Mouse (Mus musculus) induced T-regulatory cell, adult 2 months (primary cell): ENCODE results near the gene Fam189b.

Source experiments
- DNase-seq: peaks from one replicate; pipeline ENCODE4 v3.0.0-alpha.2; 2012; ENCODE audit warnings: low read depth

Fam189b gene

DNA sequence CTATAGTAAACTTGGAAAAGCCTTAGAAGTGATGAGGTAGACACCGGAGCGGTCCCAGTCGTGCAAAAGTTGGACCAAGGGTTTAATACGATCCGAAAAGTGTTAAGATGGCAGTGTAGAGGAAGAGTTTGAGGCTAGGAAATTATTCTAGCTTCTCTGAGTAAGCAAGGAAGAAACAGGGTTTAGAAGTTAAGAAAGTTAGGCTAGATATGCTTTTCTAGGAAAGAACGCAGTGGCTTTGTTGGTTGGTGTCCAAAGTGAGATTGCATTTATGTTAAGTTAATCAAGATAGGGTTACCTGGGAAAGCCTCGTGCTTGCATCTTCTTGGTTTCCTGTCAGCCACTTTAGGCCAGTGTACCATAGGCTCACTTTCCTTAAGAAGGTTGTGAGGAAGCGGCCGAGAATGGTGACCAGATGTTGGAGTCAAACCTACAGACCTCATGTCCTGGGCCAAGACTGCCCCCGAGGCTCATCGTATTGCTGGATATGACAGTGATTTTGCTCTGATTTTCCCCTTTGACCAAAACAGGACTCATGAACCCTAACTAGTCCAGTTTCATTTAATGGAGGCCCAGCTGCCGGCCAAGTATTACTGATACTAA, 17.6 kb upstream of the Fam189b start:
- peak; percentile 53 for DNase-seq

DNA sequence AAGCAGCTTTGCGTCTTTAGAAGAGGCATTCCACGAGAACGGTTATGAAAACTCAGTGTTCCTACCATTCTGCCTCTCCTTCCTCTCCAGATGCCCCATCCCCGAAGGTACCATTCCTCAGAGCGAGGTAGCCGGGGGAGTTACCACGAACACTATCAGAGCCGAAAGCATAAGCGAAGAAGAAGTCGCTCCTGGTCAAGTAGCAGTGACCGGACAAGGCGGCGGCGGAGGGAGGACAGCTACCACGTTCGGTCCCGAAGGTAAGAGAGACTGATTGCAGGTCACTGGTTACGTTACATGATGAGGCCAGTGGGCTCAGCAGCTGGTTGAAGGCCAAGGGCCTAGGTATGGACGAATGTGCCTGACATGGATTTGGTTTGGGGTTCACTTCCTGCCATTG, 16.0 kb upstream of the Fam189b start:
- no peak for DNase-seq

DNA sequence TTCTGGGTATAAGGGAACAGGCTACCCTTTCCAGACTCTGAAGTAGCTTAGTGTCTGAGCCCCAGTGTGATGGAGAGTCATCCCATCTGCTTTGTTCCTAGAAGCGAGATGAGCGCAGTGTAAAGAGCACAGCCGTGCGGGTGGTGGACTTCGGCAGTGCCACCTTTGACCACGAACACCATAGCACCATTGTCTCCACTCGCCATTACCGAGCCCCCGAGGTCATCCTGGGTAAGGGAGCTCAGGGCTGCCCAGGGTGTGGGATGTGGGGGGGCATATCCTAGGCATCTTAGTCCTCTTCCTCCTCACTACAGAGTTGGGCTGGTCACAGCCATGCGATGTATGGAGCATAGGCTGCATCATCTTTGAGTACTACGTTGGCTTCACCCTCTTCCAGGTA, 8.1 kb upstream of the Fam189b start:
- no peak for DNase-seq

DNA sequence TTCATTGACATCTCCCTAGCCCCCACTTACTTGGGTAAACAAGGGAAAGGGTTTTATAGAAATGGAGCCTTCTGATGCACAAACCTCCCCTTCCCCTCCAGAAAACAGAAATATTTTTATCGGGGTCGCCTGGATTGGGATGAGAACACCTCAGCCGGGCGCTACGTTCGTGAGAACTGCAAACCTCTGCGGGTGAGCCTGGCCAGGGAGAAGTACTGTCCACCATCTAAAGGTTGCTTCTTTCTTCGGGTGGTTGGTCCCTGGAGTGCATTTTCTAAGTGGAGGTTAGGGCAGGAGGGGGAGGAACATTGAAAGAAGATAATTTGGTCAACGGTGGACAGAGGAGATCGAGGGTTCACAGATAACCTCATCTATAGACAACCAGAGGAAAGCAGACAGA, 7.4 kb upstream of the Fam189b start:
- DNase-seq = no peak

DNA sequence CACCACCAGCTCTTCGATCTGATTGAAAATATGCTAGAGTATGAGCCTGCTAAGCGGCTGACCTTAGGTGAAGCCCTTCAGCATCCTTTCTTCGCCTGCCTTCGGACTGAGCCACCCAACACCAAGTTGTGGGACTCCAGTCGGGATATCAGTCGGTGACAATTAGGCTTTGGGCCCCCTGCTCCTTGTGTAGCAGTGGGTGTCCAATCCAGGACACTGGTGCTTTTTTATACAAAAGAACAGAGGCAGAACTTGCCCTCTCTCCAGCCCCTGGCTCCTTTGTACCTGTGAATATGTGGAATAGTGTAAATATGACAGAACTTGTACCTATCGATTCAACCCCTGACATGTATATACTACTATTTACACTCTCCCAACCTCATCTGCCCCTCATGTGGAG, 6.5 kb upstream of the Fam189b start:
- DNase-seq = no peak

DNA sequence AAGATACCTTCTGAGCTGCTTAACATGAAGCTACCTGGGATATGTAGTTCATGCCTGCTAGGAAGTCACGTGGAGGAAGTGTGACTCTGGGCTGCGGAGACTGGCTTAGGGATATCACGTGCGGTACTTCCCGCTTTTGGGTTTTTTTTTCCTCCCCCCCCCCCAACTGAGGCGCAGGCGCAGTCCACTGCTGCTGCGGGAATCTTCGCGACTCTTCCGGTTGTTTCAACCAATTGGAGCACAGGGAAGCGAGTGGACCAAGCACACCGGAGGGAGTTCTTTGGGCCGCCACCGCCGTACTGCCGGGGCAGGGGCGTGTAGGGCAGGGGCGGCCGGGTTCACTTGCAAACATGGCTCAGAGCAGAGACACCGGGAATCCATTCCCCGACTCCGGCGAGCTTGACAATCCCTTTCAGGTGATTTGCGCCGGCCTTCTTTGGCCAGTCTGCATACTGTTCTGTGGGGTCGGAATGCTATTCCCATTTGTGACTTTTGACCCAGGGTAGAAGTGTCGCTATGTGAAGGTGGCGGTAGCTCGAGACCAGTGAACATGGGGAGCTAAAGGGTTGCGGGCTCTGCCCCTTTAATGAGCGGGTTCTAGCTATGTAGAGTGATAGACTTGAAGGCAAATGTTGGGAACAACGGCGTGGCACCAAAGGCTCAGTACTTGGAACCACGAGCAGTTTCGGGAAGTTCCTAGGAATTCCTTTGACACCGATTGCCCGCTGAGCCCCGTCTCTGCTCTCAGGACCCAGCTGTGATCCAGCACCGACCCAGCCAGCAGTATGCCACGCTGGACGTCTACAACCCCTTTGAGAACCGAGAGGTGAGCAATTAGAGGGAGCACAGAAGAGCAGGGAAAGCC, 5.5 kb upstream of the Fam189b start, which contains the start of gene Scamp3:
Gene Scamp3 (plus strand): TSS at position 232 of the 865 bp plus-strand sequence.
- peak; percentile 98 for DNase-seq

DNA sequence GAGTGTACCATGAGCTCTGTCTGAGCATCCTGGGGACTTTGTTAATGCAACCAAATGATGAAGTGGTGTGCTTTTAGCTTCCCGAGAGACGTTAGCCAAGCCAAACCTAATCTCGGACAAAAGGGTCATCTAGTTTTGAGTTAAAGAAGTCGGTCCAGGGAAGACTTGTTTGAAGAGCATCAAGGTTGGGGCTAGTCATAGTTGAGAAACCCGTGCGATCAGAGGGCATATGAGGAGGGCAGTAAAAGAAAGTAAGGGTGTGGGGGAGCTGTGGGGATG, 4.9 kb upstream of the Fam189b start:
- peak; percentile 46 for DNase-seq

DNA sequence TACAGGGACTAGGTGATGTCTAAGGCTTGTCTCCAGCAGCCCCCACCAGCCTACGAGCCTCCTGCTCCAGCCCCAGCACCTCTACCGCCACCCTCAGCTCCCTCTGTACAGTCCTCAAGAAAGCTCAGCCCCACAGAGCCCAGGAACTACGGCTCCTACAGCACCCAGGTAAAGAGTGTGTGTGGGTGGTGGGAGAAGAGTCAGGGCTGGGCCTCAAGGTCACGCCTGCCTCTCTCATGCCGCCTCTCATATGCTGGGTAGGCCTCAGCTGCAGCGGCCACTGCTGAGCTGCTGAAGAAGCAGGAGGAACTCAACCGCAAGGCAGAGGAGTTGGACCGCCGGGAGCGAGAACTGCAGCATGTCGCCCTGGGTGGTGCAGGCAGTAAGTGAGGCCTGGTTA, 3.9 kb upstream of the Fam189b start:
- peak; percentile 46 for DNase-seq

DNA sequence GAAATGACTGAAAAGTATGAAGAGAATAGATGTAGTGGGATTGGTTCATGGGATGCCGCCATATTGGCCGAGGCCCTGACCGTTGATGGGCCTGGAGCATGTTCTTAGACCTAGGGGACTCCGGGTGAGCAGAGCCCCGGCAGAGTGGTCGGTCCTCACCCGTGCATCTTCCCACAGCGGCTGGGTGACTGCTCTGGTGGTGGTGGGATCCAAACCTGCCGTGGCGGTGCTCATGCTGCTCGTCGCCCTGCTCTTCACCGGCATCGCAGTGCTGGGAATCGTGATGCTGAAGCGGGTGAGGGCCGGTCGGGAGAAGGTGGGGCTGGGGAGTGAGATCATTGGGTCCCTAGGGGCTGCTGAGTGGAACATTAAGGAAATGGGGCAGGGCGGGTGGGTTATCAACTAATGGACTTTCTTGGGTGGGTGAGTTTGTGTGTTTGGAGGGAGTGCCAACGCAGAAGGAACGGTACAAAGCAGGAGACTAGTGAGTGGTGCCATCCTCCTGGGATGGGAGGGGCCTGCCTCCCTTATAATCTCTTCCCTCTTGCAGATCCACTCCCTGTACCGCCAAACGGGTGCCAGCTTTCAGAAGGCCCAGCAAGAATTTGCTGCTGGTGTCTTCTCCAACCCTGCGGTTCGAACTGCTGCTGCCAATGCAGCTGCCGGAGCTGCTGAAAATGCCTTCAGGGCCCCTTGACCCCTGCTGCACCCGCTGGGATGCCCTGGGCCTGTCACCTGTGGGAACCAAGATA, 1.0 kb upstream of the Fam189b start:
- no peak for DNase-seq

DNA sequence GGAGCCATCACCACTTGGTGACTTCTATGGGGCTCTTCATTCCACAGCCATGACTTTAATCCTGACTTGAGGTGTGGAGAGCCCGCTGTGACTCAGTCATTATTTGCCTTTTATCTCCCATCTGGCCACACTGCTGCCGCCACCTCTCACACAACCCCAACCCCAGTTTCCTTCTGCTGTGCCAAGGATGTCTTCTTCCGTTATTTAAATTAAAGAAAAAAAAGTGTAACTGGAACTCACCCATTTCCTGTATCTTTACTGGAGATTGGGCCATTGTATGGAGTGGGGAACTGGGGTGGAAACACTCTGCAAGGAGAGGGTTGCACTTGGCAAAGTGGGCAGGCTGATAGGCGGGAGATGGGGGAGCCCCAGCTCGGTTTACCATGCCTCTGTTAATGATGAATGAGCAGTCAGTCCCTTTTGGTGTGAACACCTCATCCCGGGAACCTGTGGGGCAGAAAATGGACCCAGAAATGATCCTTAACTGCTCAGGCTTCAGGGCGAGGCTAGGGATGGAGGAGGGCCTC, 349 bp upstream of the Fam189b start:
- DNase-seq = peak; percentile 62

DNA sequence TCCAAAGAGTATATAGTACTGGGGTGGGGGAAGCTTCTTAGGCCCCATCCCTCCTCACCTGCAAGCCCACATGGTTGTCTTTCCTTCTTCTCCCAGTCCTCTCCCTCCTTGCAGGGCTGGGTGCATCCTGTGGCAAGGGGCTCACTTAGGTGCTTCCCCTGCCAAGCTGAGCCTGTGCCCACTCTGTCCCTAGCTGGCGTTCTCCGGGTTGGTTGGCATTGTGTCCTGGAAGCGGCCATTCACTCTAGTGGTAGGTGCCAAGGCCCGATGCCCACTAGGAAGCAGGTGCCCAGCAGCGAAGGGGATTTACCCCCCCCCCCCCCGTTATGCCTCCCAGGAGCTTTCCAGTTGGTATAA, 994 bp downstream of the Fam189b start:
- no peak for DNase-seq

DNA sequence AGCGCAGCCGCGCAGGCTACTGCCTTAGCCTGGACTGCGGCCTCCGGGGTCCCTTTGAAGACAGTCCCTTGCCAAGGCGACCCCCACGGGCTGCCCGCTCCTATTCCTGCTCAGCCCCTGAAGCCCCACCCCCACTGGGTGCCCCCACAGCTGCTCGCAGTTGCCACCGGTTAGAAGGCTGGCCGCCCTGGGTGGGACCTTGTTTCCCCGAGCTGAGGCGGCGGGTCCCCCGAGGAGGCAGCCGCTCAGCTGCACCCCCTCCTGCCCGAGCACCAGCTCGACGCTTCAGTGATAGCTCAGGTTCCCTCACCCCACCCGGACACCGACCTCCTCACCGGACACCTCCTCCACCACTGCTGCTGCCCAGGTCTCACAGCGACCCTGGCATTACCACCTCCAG, 4.3 kb downstream of the Fam189b start:
- DNase-seq = no peak

DNA sequence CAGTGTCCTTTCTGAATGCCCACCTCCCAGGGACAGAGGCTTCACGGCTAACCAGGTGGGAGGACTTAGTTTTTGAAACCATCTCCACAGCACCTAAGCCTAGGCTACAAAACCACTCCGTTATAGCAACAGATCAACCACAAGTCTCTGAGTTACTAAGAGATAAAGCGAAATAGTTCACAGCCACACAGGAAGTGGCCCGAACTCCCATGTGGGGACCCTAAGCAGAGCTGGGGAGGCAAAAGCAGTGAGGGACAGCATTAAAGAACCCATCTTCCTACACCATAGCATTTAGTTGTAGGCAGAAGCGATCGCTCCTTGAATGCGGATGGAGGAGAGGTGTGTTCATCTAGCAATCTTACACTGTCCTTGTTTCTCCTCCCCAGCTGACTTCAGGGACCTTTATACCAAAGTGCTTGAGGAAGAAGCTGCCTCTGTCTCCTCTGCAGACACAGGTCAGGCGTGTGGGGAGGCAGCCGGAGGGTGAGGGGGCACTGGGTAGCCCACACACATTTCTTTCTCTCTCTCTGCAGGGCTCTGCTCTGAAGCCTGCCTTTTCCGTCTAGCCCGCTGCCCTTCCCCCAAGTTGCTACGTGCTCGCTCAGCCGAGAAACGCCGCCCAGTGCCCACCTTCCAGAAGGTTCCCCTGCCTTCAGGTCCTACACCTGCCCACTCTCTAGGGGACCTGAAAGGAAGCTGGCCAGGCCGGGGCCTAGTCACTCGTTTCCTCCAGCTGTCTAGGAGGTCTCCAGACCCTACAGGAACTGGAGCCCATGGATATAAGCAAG, 4.9 kb downstream of the Fam189b start:
- DNase-seq = peak; percentile 80

DNA sequence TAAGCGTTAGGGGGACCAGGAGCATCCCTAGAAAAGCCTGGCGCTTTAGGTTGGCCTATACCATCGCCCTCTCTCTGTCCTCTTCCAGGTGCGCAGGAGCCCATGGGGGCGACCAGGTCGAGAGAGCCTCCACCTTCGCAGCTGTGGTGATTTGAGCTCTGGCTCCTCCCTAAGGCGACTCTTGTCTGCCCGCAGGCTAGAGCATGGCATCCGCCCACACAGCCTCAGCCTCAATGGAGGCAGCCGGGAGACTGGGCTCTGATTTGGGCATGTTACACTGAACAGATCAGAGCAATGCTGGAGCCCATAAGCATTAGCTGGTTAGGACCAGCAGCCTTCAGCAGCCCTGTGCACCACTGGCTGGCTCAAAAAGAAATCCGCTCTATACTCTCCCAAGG, 5.5 kb downstream of the Fam189b start:
- peak; percentile 79 for DNase-seq

DNA sequence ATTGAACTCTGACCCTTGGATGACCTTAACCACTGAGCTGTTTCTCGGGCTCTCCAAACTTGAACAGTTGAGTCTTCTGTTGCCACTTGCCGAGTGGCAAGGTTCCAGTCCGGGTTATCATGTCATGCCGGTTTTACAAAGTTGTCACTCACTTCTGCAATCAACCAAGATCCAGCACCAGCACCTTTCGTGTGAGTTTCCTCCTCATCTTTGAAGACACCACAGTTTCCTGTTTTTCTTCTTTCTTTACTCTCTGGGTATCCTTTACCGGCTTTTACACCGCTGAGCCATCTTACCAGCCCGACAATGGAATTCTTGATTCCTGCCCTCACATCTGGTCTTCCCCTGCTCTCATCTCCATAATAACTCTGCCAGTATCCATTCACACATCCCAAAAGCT, 7.5 kb downstream of the Fam189b start:
- peak; percentile 84 for DNase-seq

DNA sequence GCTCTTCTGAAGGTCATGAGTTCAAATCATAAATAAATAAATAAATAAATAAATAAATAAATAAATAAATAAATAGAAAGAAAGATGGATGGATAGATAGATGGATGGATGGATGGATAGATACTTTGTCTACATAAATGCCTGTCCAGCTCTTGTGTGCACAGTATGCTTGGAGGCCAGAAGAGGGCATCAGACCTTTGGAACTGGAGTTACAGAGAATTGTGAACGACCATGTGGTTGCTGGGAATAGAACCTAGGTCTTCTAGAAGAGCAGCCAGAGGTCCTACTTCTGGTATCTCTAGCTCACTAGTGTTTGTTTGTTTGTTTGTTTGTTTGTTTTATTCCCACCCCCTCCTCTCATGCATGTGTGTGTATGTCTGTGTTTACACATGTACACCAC, 10.4 kb downstream of the Fam189b start:
- DNase-seq = no peak

DNA sequence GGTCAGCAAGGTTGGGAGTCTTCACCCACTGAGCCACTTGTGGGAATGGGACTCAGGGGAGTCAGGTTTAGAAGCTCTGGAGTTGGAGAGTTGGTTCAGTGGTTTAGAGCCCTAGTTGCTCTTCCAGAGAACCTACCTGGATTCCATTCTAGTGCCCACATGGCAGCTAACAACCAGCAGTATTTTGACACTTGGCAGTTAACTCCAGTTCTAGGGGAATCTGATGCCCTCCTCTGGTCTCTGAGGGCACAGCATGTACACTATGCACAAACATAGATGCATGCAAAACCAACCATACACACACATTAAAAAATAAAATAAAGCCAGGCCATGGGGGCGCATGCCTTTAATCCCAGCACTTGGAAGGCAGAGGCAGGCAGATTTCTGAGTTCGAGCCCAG, 10.9 kb downstream of the Fam189b start:
- DNase-seq = peak; percentile 80

DNA sequence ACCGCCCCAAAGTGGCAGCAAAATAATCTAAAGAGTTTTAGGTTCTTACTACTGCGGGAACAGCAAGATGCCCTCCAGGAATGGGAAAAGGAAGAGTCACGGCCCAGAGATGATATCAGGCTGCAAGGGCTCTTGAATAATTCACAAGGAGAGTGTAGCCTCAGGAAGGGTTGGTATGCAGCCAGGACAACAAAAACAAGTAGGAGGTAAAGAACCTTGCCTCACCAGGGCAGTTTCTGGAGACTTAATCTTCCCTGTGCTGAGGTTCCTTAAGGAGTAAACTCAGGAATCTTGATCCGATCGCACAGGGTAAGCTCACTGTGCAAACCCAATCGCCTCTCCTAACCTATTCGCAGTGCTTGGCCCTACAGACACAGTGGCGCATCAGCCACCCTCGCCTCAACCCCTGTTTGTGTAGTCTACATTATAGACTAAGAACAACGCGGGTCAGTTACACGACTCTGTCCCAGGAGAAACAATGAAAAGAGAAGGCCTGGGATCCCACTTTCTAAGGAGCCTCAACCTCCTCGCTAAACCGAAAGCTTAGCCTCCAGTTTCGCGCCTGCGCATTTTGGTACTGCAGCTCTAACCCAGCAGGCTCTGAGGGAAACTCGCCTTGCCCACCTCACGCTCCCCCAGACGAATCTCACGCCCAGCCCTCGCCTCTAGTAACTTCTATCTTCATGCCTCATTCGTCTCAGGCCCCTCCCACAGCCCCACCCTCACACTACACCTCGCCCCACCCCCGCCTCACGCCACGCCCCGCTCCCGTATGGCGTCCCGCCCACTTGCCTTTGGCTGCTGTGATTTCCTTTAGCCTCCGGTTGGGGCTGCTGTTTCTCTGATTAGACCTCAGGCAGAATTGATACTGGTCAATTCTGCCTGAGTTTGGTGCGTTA, 13.3 kb downstream of the Fam189b start:
- peak; percentile 96 for DNase-seq

DNA sequence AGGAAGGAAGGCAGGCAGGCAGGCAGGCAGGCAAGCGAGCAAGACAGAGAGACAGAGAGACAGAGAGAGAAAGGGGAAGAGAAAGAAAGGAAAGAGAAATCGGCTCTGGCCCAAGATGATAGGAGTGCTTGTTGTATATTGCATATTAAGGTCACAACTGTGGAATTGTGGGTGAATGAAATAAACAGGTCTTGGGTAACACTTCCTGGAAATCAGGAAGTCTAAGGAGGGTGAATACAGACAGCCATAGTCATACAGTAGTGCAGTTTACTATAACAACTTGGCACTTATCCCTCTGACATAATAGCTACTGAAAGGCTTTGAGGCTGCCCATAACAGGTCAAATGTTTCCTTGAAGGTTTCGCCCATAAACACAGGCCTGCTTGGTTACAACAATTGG, 16.9 kb downstream of the Fam189b start:
- DNase-seq = no peak

DNA sequence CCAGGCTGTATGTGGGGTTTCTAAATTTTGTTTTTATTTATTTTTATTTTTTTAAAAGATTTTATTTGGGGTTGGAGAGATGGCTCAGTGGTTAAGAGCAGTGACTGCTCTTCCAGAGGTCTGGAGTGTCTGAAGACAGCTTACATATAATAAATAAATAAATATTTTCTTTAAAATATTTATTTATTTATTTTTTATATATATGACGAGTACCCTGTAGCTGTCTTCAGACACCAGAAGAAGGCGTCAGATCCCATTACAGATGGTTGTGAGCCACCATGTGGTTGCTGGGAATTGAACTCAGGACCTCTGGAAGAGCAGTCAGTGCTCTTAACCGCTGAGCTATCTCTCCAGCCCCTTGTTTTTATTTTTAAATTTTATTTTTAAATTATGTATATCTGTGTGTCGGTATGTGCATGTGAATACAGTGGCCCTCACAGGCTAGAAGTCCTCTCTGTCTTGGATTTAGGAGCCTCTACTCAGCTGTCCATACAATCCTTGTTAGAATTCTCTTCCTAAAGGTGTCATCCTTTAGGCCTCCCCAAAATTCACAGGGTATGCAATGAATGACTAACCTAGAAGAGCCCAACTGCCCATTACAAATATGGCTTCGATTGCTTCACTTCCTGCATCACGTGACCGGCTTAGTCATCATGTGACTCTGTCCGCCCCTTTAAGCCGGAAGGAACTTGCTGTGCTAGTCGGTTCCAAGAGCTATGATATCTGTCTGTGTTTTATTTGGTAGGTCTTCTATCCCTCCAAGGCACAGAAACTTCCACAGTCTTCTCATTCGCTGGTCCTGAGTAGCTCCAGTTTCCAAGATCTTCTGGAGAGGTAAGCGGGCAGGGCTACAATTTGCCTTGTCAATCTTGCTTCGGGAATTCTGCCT, 19.6 kb downstream of the Fam189b start, which contains the start of gene Gba:
Gene Gba (plus strand): TSS at position 676 of the 889 bp plus-strand sequence.
- DNase-seq = peak; percentile 98
